Mouse (Mus musculus): ENCODE measurements at regions not wholly inside any gene's neighbourhood (a gene's known extent, or its start where the extent isn't known, plus 50 kb on each side); places are given as distances from the start of the nearest gene placed in this dataset.

GRCm38 (mm10) chr1:115127337-115127736, 557.2 kb upstream of the Cntnap5a start:
- Histone ChIP-seq H3K4me3 (replicated peaks; ENCODE audit: low read depth, low read length) (no peak overlapping the region), H3K27me3 (ENCODE audit: control insufficient read depth, insufficient read depth, low read length) (no peaks in the 10 kb centered on the region), H3K9me3 (ENCODE audit: control insufficient read depth, low read length) (no peaks in the 10 kb centered on the region), H3K36me3 (ENCODE audit: control insufficient read depth, insufficient read depth, low read length) (no peaks in the 10 kb centered on the region), H3K4me2 (ENCODE audit: low read length) (no peak overlapping the region), H3K4me1 (ENCODE audit: control insufficient read depth, insufficient read depth, low read length) (no peaks in the 10 kb centered on the region), H3K27ac (replicated peaks; ENCODE audit: low read depth, low read length) (no peak overlapping the region), H3K9ac (replicated peaks; ENCODE audit: low read length) (no peak overlapping the region)
- WGBS: 19% methylated on average over 3 of the region's 3 CpGs
- ATAC-seq (ENCODE audit: low FRiP score, low TSS enrichment) (no peak), DNase-seq (peak; percentile 15)

GRCm38 (mm10) chr1:115134298-115134697, 550.3 kb upstream of the Cntnap5a start:
- no peaks in the 10 kb centered on the region for H3K27me3 ChIP-seq (ENCODE audit: control insufficient read depth, insufficient read depth, low read length)
- H3K9me3 ChIP-seq (ENCODE audit: control insufficient read depth, low read length): no peaks in the 10 kb centered on the region
- H3K4me1 ChIP-seq (ENCODE audit: control insufficient read depth, insufficient read depth, low read length): no peaks in the 10 kb centered on the region
- no peak overlapping the region for H3K4me2 ChIP-seq (ENCODE audit: low read length)
- H3K4me3 ChIP-seq (replicated peaks; ENCODE audit: low read depth, low read length): no peak overlapping the region
- no peaks in the 10 kb centered on the region for H3K36me3 ChIP-seq (ENCODE audit: control insufficient read depth, insufficient read depth, low read length)
- no peak overlapping the region for H3K9ac ChIP-seq (replicated peaks; ENCODE audit: low read length)
- no peak overlapping the region for H3K27ac ChIP-seq (replicated peaks; ENCODE audit: low read depth, low read length)
- ATAC-seq (ENCODE audit: low FRiP score, low TSS enrichment): no peak
- DNase-seq: no peak
- 42% methylated on average over 1 of the region's 1 CpGs for WGBS

GRCm38 (mm10) chr1:115144568-115144967, 540.0 kb upstream of the Cntnap5a start:
- DNase-seq: no peak
- no peak overlapping the region for H3K9ac ChIP-seq (replicated peaks; ENCODE audit: low read length)
- H3K4me2 ChIP-seq (ENCODE audit: low read length): no peak overlapping the region
- H3K9me3 ChIP-seq (ENCODE audit: control insufficient read depth, low read length): no peaks in the 10 kb centered on the region
- H3K4me3 ChIP-seq (replicated peaks; ENCODE audit: low read depth, low read length): no peak overlapping the region
- no peak overlapping the region for H3K27ac ChIP-seq (replicated peaks; ENCODE audit: low read depth, low read length)
- ATAC-seq (ENCODE audit: low FRiP score, low TSS enrichment): no peak
- H3K4me1 ChIP-seq (ENCODE audit: control insufficient read depth, insufficient read depth, low read length): no peaks in the 10 kb centered on the region
- H3K36me3 ChIP-seq (ENCODE audit: control insufficient read depth, insufficient read depth, low read length): no peaks in the 10 kb centered on the region
- H3K27me3 ChIP-seq (ENCODE audit: control insufficient read depth, insufficient read depth, low read length): no peaks in the 10 kb centered on the region
